Mouse (Mus musculus) bone marrow, adult 2 months (tissue): Measurements from ENCODE around the gene Snta1. TPM values are rescaled to one million over a fixed set of nuclear protein-coding genes. Genes with fewer than 3 reads are reported as not detected.

ENCODE experiments used
- H3K27ac ChIP-seq: fragments of 200-500 bp; 2 replicates; pipeline ENCODE4 v1.5.1; 2012; ENCODE audit warnings: low read depth, mild to moderate bottlenecking, control low read depth, inconsistent platforms, low read length; ENCODE audit not compliant: control insufficient read depth, poor library complexity, insufficient read depth
- H3K4me1 ChIP-seq: fragments of 200-500 bp; 2 replicates; pipeline ENCODE4 v1.6.1; 2011; ENCODE audit warnings: low read length; ENCODE audit not compliant: control insufficient read depth, insufficient read depth
- H3K4me3 ChIP-seq: fragments of 200-500 bp; replicated peaks from 2 replicates; pipeline ENCODE3; 2011; ENCODE audit warnings: mild to moderate bottlenecking, low read depth, low read length, control low read depth; ENCODE audit not compliant: control insufficient read depth
- CTCF ChIP-seq: fragments of 200-500 bp; IDR thresholded peaks from 2 replicates; pipeline ENCODE4 v1.5.1; 2011; ENCODE audit warnings: low read length, control low read depth; ENCODE audit not compliant: control insufficient read depth, insufficient read depth
- POLR2A ChIP-seq: fragments of 200-500 bp; IDR thresholded peaks from 2 replicates; pipeline ENCODE4 v1.6.1; 2011; ENCODE audit warnings: low read depth, mild to moderate bottlenecking, control low read depth, low read length, borderline replicate concordance; ENCODE audit not compliant: control insufficient read depth
- WGBS: fragments of 180-500 bp; shearing (Covaris S2); methylation state at CpG from one replicate; pipeline ENCODE4 v1.1.7; 2018; 5-methylcytosine and 5-hydroxymethylcytosine counted together
- polyA plus RNA-seq: library from polyadenylated mRNA; stranded (reverse); fragments of >200 nt; gene quantifications from 2 replicates; pipeline ENCODE4 v1.2.4, GENCODE M21; 2011; ENCODE audit warnings: low replicate concordance; ENCODE audit not compliant: missing spikeins, insufficient read depth, insufficient read length

Snta1 gene
- polyA plus RNA-seq, 1 experiment: 3.3 TPM

DNA sequence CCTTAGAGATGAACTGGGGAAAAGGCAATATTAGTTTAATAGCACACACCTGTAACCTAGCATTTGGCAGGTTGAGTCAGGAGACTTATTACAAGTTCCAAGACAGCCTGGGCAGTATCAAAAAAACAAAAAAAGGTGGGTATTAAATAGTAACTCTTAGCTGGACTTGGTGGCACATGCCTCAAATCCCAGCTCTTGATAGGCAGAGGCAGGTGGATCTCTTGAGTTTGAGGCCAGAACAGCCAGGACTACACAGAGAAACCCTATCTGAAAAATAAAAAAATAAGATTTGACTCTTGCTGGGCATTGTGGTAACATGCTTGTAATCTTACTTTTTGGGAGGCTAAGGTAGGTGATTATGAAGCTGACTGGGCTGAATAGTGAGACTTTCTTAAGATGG lies 32.6 kb upstream of the Snta1 start:
- no peak overlapping the region for H3K4me3 ChIP-seq
- H3K4me1 ChIP-seq: no peaks in the 10 kb centered on the region; the same call in none of the 2 replicates
- no peak for TF ChIP-seq CTCF
- no peak for TF ChIP-seq POLR2A
- no peak overlapping the region for H3K27ac ChIP-seq

DNA sequence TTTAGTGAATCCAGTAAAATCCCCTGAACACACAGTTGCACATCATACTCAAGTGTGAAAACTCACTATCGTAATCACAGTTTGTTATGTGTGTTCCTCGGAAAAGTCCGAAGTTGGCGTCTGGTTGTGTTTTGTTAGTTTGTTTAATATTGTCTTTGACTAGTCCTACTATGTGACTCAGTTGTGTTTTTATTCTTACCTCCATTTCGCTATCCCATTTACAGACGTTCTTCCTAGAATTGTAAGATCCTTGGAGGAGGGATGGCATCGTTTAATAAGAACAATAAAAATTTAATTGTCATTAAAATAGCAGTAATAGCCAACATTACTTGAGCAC lies 29.3 kb upstream of the Snta1 start:
- no peak for TF ChIP-seq POLR2A
- no peak for TF ChIP-seq CTCF
- Histone ChIP-seq H3K27ac (0 out of 2 replicates have a peak overlapping the region, but pooled peaks have one; percentile 70), H3K4me3 (peak overlapping the region; percentile 64), H3K4me1 (no peaks in the 10 kb centered on the region; the same call in none of the 2 replicates)
- WGBS: 18% methylated on average over 7 of the region's 7 CpGs

DNA sequence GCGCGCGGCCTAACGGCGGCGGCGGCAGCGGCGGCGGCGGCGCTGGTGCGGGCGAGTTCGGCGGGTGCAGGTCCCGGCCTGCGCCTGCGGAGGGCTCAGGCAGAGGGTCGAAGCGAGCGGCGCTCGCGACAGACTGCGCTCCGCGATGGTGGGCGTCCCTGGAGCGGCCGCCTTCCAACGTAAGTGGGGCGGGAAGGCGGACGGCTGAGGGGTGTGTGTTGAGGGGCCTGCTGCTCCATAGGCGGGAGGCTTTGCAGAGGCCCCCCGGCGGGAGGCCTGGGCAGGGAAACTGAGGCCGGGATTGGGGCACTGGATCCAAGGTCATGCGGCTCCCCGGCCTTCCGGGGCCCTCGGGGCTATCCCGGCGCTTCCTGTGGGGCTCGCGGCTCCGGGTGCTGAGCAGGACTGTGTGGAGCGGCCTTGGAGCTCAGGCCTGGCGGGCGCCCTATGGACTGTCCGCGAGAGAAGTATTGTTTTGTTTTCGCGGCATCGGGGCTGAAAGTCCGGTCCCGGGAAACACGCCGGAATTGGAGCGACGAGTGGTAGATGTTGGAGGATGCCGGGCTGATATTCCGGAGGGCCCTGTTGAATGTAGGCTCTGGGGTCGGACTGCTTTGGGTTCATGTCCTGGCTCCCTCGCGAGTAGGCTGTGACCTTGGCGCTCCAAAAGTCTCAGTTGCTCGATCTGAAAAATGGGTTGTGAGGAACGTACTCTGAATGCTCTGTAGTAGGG lies 28.7 kb upstream of the Snta1 start, which contains the start of gene Cbfa2t2:
Gene Cbfa2t2 (plus strand): TSS at position 24 of the 733 bp plus-strand sequence.
- H3K27ac ChIP-seq: peak within 1 kb of the TSS; percentile 70
- H3K4me1 ChIP-seq: no peaks in the 10 kb centered on the region; the same call in none of the 2 replicates
- peak within 1 kb of the TSS; percentile 64 for H3K4me3 ChIP-seq
- TF ChIP-seq CTCF (no peak), POLR2A (no peak)
- under 1% methylated on average over 65 of the region's 70 CpGs for WGBS

DNA sequence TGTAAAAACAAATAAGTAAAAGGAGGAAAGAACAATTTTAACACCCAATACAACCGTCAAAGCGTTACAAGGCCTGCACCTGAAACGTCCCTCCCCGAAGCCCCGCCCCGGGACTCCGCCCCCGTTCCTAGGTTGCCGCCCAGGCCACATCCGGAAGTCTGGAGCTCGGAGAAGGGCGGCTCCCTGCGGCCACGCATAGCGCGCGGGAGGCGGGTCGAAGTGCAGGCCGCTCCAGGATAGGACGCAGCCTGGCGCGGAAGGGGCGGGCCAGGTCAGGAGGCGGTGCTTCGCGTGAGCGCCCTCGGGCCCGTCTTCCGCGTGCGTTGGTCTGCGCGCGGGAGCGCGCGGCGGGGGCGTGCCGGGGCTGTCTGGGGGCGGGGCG lies 28.2 kb upstream of the Snta1 start:
- TF ChIP-seq POLR2A (peak; percentile 25; the same call in 1 of the 2 replicates), CTCF (no peak)
- Histone ChIP-seq H3K27ac (peak overlapping the region; percentile 54; the same call in 1 of the 2 replicates), H3K4me3 (peak overlapping the region; percentile 56), H3K4me1 (no peaks in the 10 kb centered on the region; the same call in none of the 2 replicates)
- WGBS: under 1% methylated on average over 41 of the region's 44 CpGs

DNA sequence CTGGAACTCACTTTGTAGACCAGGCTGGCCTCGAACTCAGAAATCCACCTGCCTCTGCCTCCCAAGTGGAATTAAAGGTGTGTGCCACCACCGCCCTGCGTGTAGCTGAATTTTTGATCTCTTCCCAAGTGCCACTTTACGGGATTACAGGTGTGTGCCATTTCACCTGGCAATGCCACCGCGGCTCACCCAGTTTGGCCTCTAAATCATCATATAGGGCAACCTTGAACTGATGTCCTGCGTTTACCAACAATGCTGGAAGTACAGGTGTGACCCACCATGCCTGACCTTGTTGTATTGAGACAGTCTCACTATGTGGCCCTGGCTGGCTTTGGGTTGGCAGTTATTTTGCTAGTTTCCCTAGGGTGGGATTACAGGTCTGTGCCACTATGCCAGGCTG lies 26.8 kb upstream of the Snta1 start:
- H3K27ac ChIP-seq: no peak overlapping the region
- 95% methylated on average over 7 of the region's 7 CpGs for WGBS
- TF ChIP-seq POLR2A: no peak
- TF ChIP-seq CTCF: no peak
- H3K4me1 ChIP-seq: no peaks in the 10 kb centered on the region; the same call in none of the 2 replicates
- no peak overlapping the region for H3K4me3 ChIP-seq

DNA sequence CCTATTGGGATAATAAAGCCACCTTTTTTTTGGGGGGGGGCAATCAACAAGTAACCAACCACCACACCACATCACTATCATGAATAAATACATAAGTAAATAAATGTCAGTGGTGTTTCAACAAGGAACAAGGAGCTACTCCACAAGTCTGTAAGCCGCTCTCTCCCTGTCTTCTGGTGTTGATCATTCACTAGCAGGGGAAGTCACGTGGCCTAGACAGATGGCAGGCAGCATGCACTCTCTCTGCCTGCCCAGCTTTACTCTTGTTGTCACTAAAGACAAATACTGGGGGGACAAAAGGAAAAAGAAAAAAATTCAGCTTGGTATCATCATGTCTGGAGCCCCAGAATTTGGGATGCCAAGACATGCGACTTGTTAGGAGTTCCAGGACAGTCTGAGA lies 25.5 kb upstream of the Snta1 start:
- Histone ChIP-seq H3K4me1 (no peaks in the 10 kb centered on the region; the same call in none of the 2 replicates), H3K27ac (no peak overlapping the region), H3K4me3 (no peak overlapping the region)
- WGBS: 77% methylated on average over 3 of the region's 3 CpGs
- no peak for TF ChIP-seq CTCF
- no peak for TF ChIP-seq POLR2A

DNA sequence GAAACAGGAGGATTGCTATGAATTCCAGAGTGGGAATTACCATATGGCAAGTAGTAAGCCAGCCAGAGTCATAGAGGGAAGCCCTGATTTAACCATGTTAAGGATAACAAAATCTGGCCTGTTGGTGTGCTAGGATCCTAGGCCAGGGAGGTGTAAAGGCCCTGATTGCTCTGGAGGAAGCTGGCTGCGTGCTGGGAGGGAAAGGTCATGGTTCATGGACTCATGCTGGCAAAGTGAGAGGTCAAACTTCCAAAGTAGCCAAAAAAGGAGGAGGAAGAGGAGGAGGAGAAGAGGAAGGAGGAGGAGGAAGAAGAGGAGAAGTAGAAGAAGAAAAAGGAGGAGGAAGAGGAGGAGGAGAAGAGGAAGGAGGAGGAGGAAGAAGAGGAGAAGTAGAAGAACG lies 24.8 kb upstream of the Snta1 start:
- Histone ChIP-seq H3K4me1 (no peaks in the 10 kb centered on the region; the same call in none of the 2 replicates), H3K27ac (no peak overlapping the region), H3K4me3 (no peak overlapping the region)
- WGBS: 39% methylated on average over 2 of the region's 2 CpGs
- TF ChIP-seq CTCF: no peak
- TF ChIP-seq POLR2A: no peak

DNA sequence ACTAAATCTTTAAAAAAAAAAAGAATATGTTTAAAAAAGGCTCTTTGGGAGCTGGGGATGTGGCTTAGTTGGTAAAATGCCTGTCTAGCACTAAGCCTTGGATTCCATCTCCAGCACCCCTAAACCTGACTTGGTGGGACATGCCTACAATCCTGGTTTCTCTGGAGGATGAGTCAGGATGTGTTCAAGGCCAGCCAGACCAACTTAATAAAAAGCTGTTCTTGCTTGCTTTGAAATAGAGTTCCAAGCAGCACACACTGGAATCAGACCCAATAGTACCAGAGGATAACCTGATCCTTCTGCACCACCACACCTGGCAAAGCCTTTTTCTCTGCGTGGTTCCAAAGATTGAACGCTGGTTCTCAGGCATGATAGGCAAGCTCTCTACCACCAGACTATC lies 22.7 kb upstream of the Snta1 start:
- WGBS: 94% methylated on average over 2 of the region's 2 CpGs
- no peak overlapping the region for H3K4me3 ChIP-seq
- no peaks in the 10 kb centered on the region; the same call in 1 of the 2 replicates for H3K4me1 ChIP-seq
- no peak for TF ChIP-seq POLR2A
- no peak for TF ChIP-seq CTCF
- H3K27ac ChIP-seq: no peak overlapping the region

DNA sequence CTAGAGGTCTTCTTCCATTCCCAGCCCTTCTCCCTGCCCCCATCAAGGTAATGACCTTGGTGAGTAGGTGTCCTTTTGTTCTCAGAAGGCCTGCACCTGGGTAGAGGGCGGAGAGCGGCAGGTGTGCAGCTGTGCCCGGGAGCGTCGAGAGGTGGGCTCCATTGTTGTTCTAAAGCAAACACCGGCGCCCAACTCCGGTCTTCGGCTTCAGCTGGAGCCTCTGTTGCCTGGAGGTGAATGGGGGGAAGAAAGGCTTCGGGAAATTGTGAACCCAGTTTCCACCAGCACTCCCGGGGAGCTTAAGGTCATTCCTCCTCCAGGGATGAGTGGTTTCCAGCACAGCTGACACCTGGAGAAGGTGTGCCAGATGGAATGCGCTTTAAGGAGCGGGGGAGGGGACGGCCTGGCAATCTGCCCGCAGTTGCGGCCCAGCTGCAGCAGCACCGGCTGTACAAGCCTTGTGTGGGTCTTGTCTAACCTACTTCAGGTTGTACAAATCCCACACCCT lies 20.0 kb upstream of the Snta1 start:
- no peak for TF ChIP-seq CTCF
- TF ChIP-seq POLR2A: no peak
- 69% methylated on average over 17 of the region's 17 CpGs for WGBS
- Histone ChIP-seq H3K27ac (no peak overlapping the region), H3K4me3 (no peak overlapping the region), H3K4me1 (no peaks in the 10 kb centered on the region)
